Mouse (Mus musculus) c-Kit-positive CD71-positive TER-119-negative erythroid progenitor cells, embryonic 14.5 days (primary cell): Measurements from ENCODE around the gene Cnpy1.
A peak's percentile ranks its signal among the peaks of the same experiment; 100 is the strongest.

Experiments used
- DNase-seq: peaks from one replicate; pipeline ENCODE4 v3.0.0-alpha.2; 2013; ENCODE audit warnings: low read depth

Gene Cnpy1

DNA sequence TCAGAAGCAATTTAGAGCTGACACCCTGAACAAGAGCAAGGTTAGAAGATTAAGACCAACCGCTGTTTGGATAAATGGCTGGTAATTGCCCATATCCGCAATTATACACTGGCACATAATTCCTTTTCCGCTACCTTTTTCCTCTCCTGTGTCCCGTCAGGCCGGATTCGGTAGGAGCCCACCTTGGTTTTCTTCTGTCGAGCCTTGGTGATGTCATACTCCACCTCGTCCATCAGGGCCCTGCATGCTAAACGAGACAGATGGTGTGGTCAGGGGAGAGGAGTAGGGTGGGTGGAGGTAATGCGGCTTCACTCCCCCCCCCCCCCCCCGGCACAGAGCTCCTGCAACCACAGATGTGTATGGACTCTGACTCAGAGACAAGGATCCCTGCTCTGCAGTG is at the start of gene Cnpy1:
Gene Cnpy1, minus strand, starts transcription at position 233 of the 400 bp plus-strand sequence.
- no peak for DNase-seq

- peak; percentile 48 for DNase-seq
Measured at GRCm38 (mm10) chr5:28293990-28294389, 48.4 kb upstream of the Cnpy1 start.

GRCm38 (mm10) chr5:28292281-28292680 is 46.7 kb upstream of the Cnpy1 start:
- no peak for DNase-seq

- no peak for DNase-seq
Measured at GRCm38 (mm10) chr5:28291118-28291850, 45.7 kb upstream of the Cnpy1 start.

- DNase-seq, result no peak
Measured at GRCm38 (mm10) chr5:28290630-28291029, 45.0 kb upstream of the Cnpy1 start.

DNA sequence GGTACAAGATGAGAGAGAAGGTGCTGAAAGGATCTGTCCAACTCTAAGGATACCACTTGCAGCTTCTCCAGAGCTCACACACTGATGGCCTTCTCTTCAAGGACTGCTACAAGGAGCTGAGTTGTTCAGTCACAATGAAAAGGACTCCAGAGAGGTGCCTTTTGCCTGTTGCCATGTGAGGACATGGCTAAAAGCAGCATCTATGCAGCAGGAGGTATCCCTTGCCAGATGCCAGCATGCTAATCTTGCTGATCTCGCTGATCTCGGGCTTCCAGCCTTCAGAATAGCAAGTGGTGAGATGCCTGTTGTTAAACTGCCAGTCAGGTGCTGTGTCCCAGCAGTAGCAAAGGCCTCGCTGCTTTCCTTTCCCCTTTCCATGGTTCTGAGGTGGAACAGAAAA is 43.5 kb upstream of the Cnpy1 start:
- no peak for DNase-seq

DNA sequence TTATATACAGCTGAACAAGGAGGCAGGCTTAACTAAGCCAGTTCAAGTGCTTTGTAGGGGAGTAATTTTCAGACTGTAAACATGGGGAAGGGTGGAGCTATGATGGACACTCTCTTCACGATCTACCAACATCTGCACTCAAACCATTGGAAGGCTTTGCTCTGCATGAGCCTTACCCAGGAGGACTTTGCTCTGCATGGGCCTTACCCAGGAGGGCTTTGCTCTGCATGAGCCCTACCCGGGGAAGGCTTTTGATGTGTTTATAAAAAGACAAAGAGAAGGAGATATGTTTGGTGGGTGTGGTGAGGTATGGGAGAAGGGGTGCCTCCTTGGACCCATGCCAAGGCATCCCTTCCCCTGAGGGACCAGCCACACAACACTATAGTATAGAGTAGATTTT is 31.7 kb upstream of the Cnpy1 start:
- DNase-seq, result no peak

GRCm38 (mm10) chr5:28272836-28273235 is 27.2 kb upstream of the Cnpy1 start:
- DNase-seq, result no peak

DNA sequence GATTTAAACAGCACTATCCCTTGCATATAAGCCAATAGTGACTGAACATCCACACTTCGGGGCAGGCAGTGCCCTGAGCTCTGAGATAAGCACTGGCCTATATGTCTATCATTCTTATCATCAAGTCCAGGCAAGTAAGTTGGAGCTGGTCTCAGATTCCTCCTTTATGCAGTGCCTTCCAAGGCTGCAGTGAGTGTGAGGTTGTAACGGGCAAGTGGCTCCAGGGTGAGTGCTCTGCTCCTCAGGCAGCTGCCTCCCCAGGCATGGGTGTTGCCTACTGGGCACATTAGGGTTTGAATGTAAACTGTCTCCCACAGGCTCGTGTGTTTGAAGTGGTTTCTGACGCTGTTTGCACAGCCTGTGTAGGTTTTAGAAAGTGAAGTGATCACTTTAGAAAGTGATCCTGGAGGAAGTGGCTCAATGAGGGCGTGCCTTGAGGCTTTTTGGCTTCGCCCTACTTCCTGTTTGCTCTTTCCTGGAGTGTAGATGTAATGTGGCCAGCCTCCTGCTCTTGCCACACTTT is 23.9 kb upstream of the Cnpy1 start:
- peak; percentile 30 for DNase-seq

- DNase-seq, result no peak
Measured at GRCm38 (mm10) chr5:28267576-28267975, 22.0 kb upstream of the Cnpy1 start.

- no peak for DNase-seq
Measured at GRCm38 (mm10) chr5:28265653-28266052, 20.0 kb upstream of the Cnpy1 start.

GRCm38 (mm10) chr5:28263852-28264251 is 18.2 kb upstream of the Cnpy1 start:
- no peak for DNase-seq

- no peak for DNase-seq
Measured at GRCm38 (mm10) chr5:28262070-28262469, 16.5 kb upstream of the Cnpy1 start.

DNA sequence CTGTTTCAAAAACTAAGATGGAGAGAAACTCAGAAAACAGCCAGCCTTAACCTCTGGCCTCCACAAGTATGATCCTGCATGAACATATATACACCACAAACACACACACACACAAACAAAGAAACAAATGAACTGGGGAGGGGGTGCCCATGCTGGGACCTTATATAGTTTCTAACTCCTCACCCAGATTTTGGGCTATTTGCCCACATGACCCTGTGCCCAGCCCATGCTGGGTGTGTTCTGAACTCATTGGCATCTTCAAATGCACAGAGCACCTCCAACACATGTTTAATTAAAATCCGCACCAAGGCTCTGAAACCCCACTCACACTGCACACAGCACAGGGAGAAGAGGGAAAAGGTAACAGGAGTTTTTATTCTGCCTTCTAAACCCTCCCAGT is 14.3 kb upstream of the Cnpy1 start:
- DNase-seq, result no peak

GRCm38 (mm10) chr5:28259385-28259784 is 13.8 kb upstream of the Cnpy1 start:
- no peak for DNase-seq

DNA sequence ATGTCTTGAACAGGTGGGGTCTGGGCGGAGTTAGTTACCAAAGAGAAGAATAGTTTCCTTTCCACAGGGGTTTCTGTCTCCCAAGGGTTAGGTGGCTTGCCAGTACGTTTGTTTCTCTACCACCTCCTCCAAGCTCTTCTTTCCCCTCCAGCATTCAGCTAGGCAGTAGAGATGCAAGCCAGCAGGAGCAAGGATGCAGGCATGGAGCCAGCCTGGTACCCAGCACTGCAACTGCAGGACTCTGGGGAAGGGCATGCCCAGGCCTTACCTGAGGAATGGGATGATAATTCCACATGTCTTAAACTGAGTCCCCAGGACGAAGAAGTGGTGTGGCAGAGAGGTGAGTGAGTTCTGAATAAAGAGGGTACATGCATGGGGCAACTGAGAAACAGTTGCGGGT is 12.2 kb upstream of the Cnpy1 start:
- DNase-seq, result no peak

- DNase-seq, result no peak
Measured at GRCm38 (mm10) chr5:28252999-28253398, 7.4 kb upstream of the Cnpy1 start.

GRCm38 (mm10) chr5:28252260-28252659 is 6.7 kb upstream of the Cnpy1 start:
- no peak for DNase-seq

DNA sequence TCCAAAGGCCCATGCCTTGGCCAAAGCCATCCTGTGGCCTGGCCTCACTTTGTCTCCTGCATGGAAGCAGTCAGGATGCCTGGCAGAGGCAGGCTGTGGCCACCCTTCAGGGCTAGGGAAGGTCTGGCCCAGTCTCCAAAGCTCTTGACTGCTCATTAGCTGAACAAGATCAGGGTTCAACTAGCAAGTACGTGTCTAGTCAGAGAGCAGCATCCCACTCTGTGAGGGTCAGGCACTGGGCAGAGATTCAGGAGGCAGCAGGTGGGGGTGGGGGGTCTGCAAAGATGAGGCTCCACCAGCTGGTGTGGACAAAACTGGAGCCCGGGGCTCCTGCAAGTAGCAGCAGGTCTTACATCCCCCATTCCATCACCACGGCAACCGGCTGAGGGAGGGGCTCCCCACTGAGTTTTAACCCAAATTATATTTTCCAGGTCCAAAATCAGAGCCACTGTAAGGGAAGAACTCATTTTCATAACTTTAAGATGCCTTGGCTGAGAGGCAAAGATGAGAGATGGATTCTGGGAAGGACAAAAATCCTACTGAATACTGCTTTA is 5.7 kb upstream of the Cnpy1 start:
- no peak for DNase-seq

DNA sequence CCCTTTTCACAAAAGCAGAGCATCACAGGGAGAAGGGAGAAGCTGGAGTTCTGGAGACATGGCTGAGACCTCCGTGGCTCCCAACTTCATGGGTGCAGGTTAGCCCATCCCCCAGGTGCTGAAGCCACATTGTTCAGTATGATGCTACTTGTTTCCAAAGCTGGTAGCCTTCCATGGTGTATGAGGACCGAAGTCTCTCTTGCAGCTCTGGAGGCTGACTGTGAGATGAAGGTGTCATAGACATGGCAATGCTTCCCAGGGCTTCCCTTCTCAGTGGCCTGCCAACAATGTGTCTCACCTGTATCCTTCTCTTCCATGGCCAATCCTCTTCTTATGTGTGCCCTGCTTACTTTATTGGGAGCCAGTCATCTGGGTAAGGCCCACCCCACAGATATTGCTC is 4.9 kb upstream of the Cnpy1 start:
- no peak for DNase-seq

DNA sequence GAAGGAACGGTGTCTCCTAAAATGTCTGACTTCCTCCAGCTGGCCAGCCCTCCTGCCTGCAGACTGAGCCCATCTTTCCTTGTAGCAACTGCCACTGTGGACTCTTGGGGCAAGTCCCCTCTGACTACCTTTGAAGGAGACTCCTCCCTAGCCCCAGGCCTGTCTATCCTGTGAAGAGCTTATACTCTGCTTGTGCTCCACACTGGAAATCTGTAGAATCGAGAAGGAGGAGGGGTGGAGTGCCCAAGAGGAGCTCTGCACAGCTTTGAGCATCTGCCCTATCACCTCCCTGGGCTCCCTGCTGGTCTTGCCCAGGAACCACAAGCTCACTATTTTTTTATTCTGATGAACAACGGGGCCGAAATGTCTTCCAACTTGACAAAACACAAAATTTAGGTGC is 485 bp downstream of the Cnpy1 start:
- no peak for DNase-seq

GRCm38 (mm10) chr5:28243501-28244177 is 2.0 kb downstream of the Cnpy1 start:
- DNase-seq, result no peak

DNA sequence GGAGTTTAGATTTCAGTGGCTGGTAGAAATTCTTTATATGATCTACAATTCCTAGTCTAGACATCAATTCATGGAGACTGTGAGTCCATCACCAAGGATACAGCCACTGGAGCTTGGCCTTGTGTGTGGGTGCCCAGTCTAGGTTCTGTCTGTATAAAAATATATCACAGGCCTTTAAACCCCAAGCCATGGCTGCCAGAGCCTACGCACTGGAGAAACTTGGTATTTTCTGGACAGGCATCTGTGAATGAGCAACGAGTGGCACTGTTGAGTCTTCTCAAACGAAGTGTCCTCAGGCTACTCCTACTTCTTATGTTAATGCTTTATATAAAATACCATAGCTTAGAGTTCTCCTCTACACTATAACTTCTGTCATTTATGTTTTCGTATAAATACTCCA is 4.2 kb downstream of the Cnpy1 start:
- no peak for DNase-seq
